Comparison of ENCODE assay signal across 8 mouse cellular contexts in genomic region chr11:7161502-7162174, GRCm38 (mm10). TPM values are rescaled to one million over a fixed set of nuclear protein-coding genes. Genes with fewer than 3 reads are reported as not detected.
DNase-seq lines count a peak whose midpoint lies in the region; ATAC-seq lines count a peak whose summit lies in the region.

No protein-coding gene starts in this region.

- no peak overlapping the region for H3K27ac ChIP-seq in heart, embryonic 16.5 days (ENCODE audit: low read length)
- H3K27ac ChIP-seq in heart, embryonic 11.5 days (ENCODE audit: low read depth, low read length), result no peak overlapping the region
- H3K27ac ChIP-seq in embryonic facial prominence, embryonic 10.5 days (replicated peaks), result peak overlapping the region; percentile 15; the same call in 1 of the 2 replicates

- H3K9me3 ChIP-seq in heart, embryonic 16.5 days (replicated peaks; ENCODE audit: control insufficient read depth, low read length), result no peaks in the 10 kb centered on the region
- no peaks in the 10 kb centered on the region for H3K9me3 ChIP-seq in heart, embryonic 11.5 days (replicated peaks; ENCODE audit: control insufficient read depth, low read length)
- no peaks in the 10 kb centered on the region for H3K9me3 ChIP-seq in embryonic facial prominence, embryonic 10.5 days

- peak; percentile 82 for DNase-seq in ES-CJ7 (ENCODE audit: low read depth, low spot score)
- DNase-seq in embryonic facial prominence, embryonic 10.5 days (ENCODE audit: low spot score), result peak; percentile 46
- DNase-seq in kidney, adult 9 months, result peak; percentile 61
- DNase-seq in mesoderm, embryonic 11.5 days (ENCODE audit: low read depth, low spot score), result peak; percentile 65
- peak; percentile 83 for DNase-seq in thymus, postnatal 0 days (ENCODE audit: low spot score)
- no peak for DNase-seq in urinary bladder, postnatal 36 days (ENCODE audit: low spot score in 2 of 2)

- H3K4me2 ChIP-seq in heart, embryonic 16.5 days (ENCODE audit: low read depth, low read length), result no peak overlapping the region
- no peak overlapping the region for H3K4me2 ChIP-seq in heart, embryonic 11.5 days

- H3K27me3 ChIP-seq in heart, embryonic 16.5 days (ENCODE audit: control insufficient read depth, insufficient read depth, low read length), result no peaks in the 10 kb centered on the region
- H3K27me3 ChIP-seq in heart, embryonic 11.5 days (ENCODE audit: control insufficient read depth, insufficient read depth, low read length), result no peaks in the 10 kb centered on the region
- H3K27me3 ChIP-seq in embryonic facial prominence, embryonic 10.5 days (replicated peaks; ENCODE audit: low read depth, poor library complexity, severe bottlenecking), result no peaks in the 10 kb centered on the region

- H3K36me3 ChIP-seq in heart, embryonic 16.5 days (ENCODE audit: control insufficient read depth, insufficient read depth), result no peaks in the 10 kb centered on the region
- H3K36me3 ChIP-seq in heart, embryonic 11.5 days (ENCODE audit: control insufficient read depth, insufficient read depth, low read length), result no peaks in the 10 kb centered on the region
- H3K36me3 ChIP-seq in embryonic facial prominence, embryonic 10.5 days (replicated peaks), result no peaks in the 10 kb centered on the region

- H3K9ac ChIP-seq in heart, embryonic 16.5 days (ENCODE audit: low read length), result no peak overlapping the region
- no peak overlapping the region for H3K9ac ChIP-seq in heart, embryonic 11.5 days (ENCODE audit: low read depth, low read length)

- H3K4me1 ChIP-seq in heart, embryonic 16.5 days (ENCODE audit: control insufficient read depth, insufficient read depth, low read length), result peaks cover 8% of the 10 kb centered on the region
- H3K4me1 ChIP-seq in heart, embryonic 11.5 days (ENCODE audit: control insufficient read depth, insufficient read depth, low read length), result peaks cover 3% of the 10 kb centered on the region; the same call in 1 of the 2 replicates
- peaks cover 16% of the 10 kb centered on the region for H3K4me1 ChIP-seq in embryonic facial prominence, embryonic 10.5 days

- WGBS in heart, embryonic 16.5 days, result 70% methylated on average over 8 of the region's 8 CpGs
- 72% methylated on average over 8 of the region's 8 CpGs for WGBS in heart, embryonic 11.5 days (ENCODE audit: insufficient replicate concordance)
- WGBS in embryonic facial prominence, embryonic 10.5 days, result 80% methylated on average over 8 of the region's 8 CpGs

- H3K4me3 ChIP-seq in heart, embryonic 16.5 days (ENCODE audit: low read length), result no peak overlapping the region
- H3K4me3 ChIP-seq in heart, embryonic 11.5 days (ENCODE audit: low read depth, low read length), result no peak overlapping the region
- no peak overlapping the region for H3K4me3 ChIP-seq in embryonic facial prominence, embryonic 10.5 days

- ATAC-seq in heart, embryonic 16.5 days (replicated peaks; ENCODE audit: extremely low read depth, insufficient read depth, low FRiP score), result peak; percentile 49; the same call in 1 of the 2 replicates
- ATAC-seq in heart, embryonic 11.5 days (replicated peaks; ENCODE audit: insufficient number of reproducible peaks, low FRiP score, low TSS enrichment), result no peak

RNA-seq across cellular contexts. Expression of gene Gm11985, which starts 26.7 kb away (rescaled TPM):
- not detected in 2 replicates for polyA plus RNA-seq in heart, embryonic 16.5 days (2015; fragmentation: Nextera tagmentation; extraction: Ambion mirVana)
- not detected in 2 replicates for polyA plus RNA-seq in heart, embryonic 11.5 days (2014; fragmentation: Nextera tagmentation; extraction: Ambion mirVana)
- polyA plus RNA-seq in embryonic facial prominence, embryonic 10.5 days (2016; fragmentation: Nextera tagmentation; extraction: Ambion mirVana), result 0.15 TPM in 1 of 2 replicates, not detected in the other
- polyA plus RNA-seq in thymus, postnatal 0 days (2015; fragmentation: Nextera tagmentation; extraction: Ambion mirVana), result not detected in 2 replicates

RNA-seq across cellular contexts. Expression of gene Igfbp1, which starts 35.9 kb away (rescaled TPM):
- polyA plus RNA-seq in heart, embryonic 16.5 days (2015; fragmentation: Nextera tagmentation; extraction: Ambion mirVana), result 0.19 and 0.45 TPM in 2 replicates
- polyA plus RNA-seq in heart, embryonic 11.5 days (2014; fragmentation: Nextera tagmentation; extraction: Ambion mirVana), result 0.27 TPM in 1 of 2 replicates, not detected in the other
- polyA plus RNA-seq in embryonic facial prominence, embryonic 10.5 days (2016; fragmentation: Nextera tagmentation; extraction: Ambion mirVana), result 0.12 TPM in 1 of 2 replicates, not detected in the other
- 0.17 and 0.40 TPM in 2 replicates for polyA plus RNA-seq in thymus, postnatal 0 days (2015; fragmentation: Nextera tagmentation; extraction: Ambion mirVana)

RNA-seq across cellular contexts. Expression of gene Igfbp3, which starts 52.1 kb away (rescaled TPM):
- polyA plus RNA-seq in heart, embryonic 16.5 days (2015; fragmentation: Nextera tagmentation; extraction: Ambion mirVana), result 36.3 and 41.1 TPM in 2 replicates
- 20.9 and 22.2 TPM in 2 replicates for polyA plus RNA-seq in heart, embryonic 11.5 days (2014; fragmentation: Nextera tagmentation; extraction: Ambion mirVana)
- 30.2 and 32.3 TPM in 2 replicates for polyA plus RNA-seq in embryonic facial prominence, embryonic 10.5 days (2016; fragmentation: Nextera tagmentation; extraction: Ambion mirVana)
- 28.2 and 30.6 TPM in 2 replicates for polyA plus RNA-seq in thymus, postnatal 0 days (2015; fragmentation: Nextera tagmentation; extraction: Ambion mirVana)

Comparison
In these comparisons a context has a peak if more than half of its experiments do, and no peak if none do; other contexts are left out.
1. DNase-seq: peak in ES-CJ7 (single experiment), embryonic facial prominence, embryonic 10.5 days (single experiment), kidney, adult 9 months (single experiment), mesoderm, embryonic 11.5 days (single experiment) and thymus, postnatal 0 days (single experiment); none in urinary bladder, postnatal 36 days (0 of 2).